Comparison of ENCODE assay signal across 12 mouse cellular contexts in genomic region chr2:44512334-44512733, GRCm38 (mm10).
DNase-seq lines count a peak whose midpoint lies in the region; ATAC-seq and TF ChIP-seq lines count a peak whose summit lies in the region.
"Had no signal": no experiment of that assay in that cellular context is flagged by ENCODE, and none has a peak within 500 bp of the region (broad histone marks: within the 10 kb centered on the region; RNA-seq: fewer than 3 reads in every experiment).

No protein-coding gene starts in this region.

- WGBS in midbrain, postnatal 0 days = 49% methylated on average over 8 of the region's 8 CpGs
- WGBS in midbrain, embryonic 11.5 days = 77% methylated on average over 8 of the region's 8 CpGs
- 62% methylated on average over 8 of the region's 8 CpGs for WGBS in hindbrain, embryonic 11.5 days

- DNase-seq in cerebellum, postnatal 14 days = peak; percentile 65 to 75
- DNase-seq in cerebellum, adult 11 months = no peak
- DNase-seq in midbrain, postnatal 0 days (ENCODE audit: low spot score) = peak; percentile 57
- no peak for DNase-seq in midbrain, embryonic 11.5 days (ENCODE audit: low spot score, missing footprints)
- peak; percentile 76 to 88 for DNase-seq in left cerebral cortex, adult 18-20 months (ENCODE audit: low spot score in 2 of 2)
- DNase-seq in right cerebral cortex, postnatal 4 days = peak; percentile 46
- no peak for DNase-seq in hindbrain, embryonic 11.5 days (ENCODE audit: low spot score)
- DNase-seq: liver; retina, postnatal 1 day had no signal

- no peak for ATAC-seq in midbrain, postnatal 0 days (ENCODE audit: low FRiP score)
- no peak for ATAC-seq in midbrain, embryonic 11.5 days (ENCODE audit: low FRiP score)
- no peak for ATAC-seq in hindbrain, embryonic 11.5 days (ENCODE audit: low FRiP score)
- ATAC-seq in monocyte, adult 5-6 weeks (replicated peaks; ENCODE audit: insufficient number of reproducible peaks, low FRiP score, low TSS enrichment, poor library complexity, severe bottlenecking) = no peak
- ATAC-seq: midbrain, embryonic 13.5 days had no signal

- no peak overlapping the region for H3K4me3 ChIP-seq in midbrain, postnatal 0 days (ENCODE audit: low read depth, low read length)
- no peak overlapping the region for H3K4me3 ChIP-seq in midbrain, embryonic 11.5 days (ENCODE audit: low read depth, low read length)
- H3K4me3 ChIP-seq in hindbrain, embryonic 11.5 days (ENCODE audit: low read depth, low read length) = no peak overlapping the region
- H3K4me3 ChIP-seq: midbrain, embryonic 13.5 days had no signal

- no peaks in the 10 kb centered on the region for H3K27me3 ChIP-seq in midbrain, postnatal 0 days (ENCODE audit: insufficient read depth, low read length)
- no peaks in the 10 kb centered on the region for H3K27me3 ChIP-seq in midbrain, embryonic 11.5 days (ENCODE audit: control insufficient read depth, insufficient read depth, low read length)
- no peaks in the 10 kb centered on the region for H3K27me3 ChIP-seq in hindbrain, embryonic 11.5 days (ENCODE audit: control insufficient read depth, insufficient read depth, low read length)
- H3K27me3 ChIP-seq: midbrain, embryonic 13.5 days had no signal

- no peak overlapping the region for H3K9ac ChIP-seq in midbrain, postnatal 0 days (replicated peaks; ENCODE audit: low read length, poor library complexity, severe bottlenecking)
- no peak overlapping the region for H3K9ac ChIP-seq in midbrain, embryonic 11.5 days (ENCODE audit: low read length)
- H3K9ac ChIP-seq in hindbrain, embryonic 11.5 days (ENCODE audit: low read depth, low read length) = no peak overlapping the region
- H3K9ac ChIP-seq: hindbrain, embryonic 14.5 days; midbrain, embryonic 13.5 days had no signal

- H3K36me3 ChIP-seq in midbrain, postnatal 0 days (ENCODE audit: insufficient read depth, low read length) = no peaks in the 10 kb centered on the region
- H3K36me3 ChIP-seq in midbrain, embryonic 11.5 days (ENCODE audit: control insufficient read depth, insufficient read depth, low read length) = no peaks in the 10 kb centered on the region
- no peaks in the 10 kb centered on the region for H3K36me3 ChIP-seq in hindbrain, embryonic 11.5 days (ENCODE audit: control insufficient read depth, insufficient read depth, low read length)
- H3K36me3 ChIP-seq: midbrain, embryonic 13.5 days had no signal

- H3K27ac ChIP-seq in midbrain, postnatal 0 days (ENCODE audit: low read depth, low read length) = no peak overlapping the region
- H3K27ac ChIP-seq in midbrain, embryonic 11.5 days (ENCODE audit: low read depth, low read length) = no peak overlapping the region
- H3K27ac ChIP-seq in hindbrain, embryonic 11.5 days (ENCODE audit: low read depth, low read length) = no peak overlapping the region
- H3K27ac ChIP-seq: hindbrain, embryonic 14.5 days; midbrain, embryonic 13.5 days had no signal

- H3K9me3 ChIP-seq in midbrain, postnatal 0 days (ENCODE audit: low read length) = no peaks in the 10 kb centered on the region
- no peaks in the 10 kb centered on the region for H3K9me3 ChIP-seq in midbrain, embryonic 11.5 days (ENCODE audit: control insufficient read depth, low read length)
- H3K9me3 ChIP-seq in hindbrain, embryonic 11.5 days (ENCODE audit: control insufficient read depth, low read length) = no peaks in the 10 kb centered on the region
- H3K9me3 ChIP-seq: midbrain, embryonic 13.5 days had no signal

- H3K4me2 ChIP-seq in midbrain, postnatal 0 days (ENCODE audit: low read depth, low read length, poor library complexity, severe bottlenecking) = no peak overlapping the region
- no peak overlapping the region for H3K4me2 ChIP-seq in midbrain, embryonic 11.5 days
- H3K4me2 ChIP-seq in hindbrain, embryonic 11.5 days (replicated peaks; ENCODE audit: low read depth, low read length) = no peak overlapping the region
- H3K4me2 ChIP-seq: hindbrain, embryonic 14.5 days; midbrain, embryonic 13.5 days had no signal

- H3K4me1 ChIP-seq in midbrain, postnatal 0 days (ENCODE audit: insufficient read depth, low read length) = no peaks in the 10 kb centered on the region
- no peaks in the 10 kb centered on the region for H3K4me1 ChIP-seq in midbrain, embryonic 11.5 days (ENCODE audit: control insufficient read depth, insufficient read depth, low read length)
- no peaks in the 10 kb centered on the region for H3K4me1 ChIP-seq in hindbrain, embryonic 11.5 days (replicated peaks; ENCODE audit: control insufficient read depth, insufficient read depth, low read length)

- no peak for TF ChIP-seq CTCF in midbrain, postnatal 0 days (IDR thresholded peaks at IDR 0.05)

Comparison
In these comparisons a context has a peak if more than half of its experiments do, and no peak if none do; other contexts are left out.
1. DNase-seq: peak in cerebellum, postnatal 14 days (2 of 2), midbrain, postnatal 0 days (single experiment), left cerebral cortex, adult 18-20 months (2 of 2) and right cerebral cortex, postnatal 4 days (single experiment); none in cerebellum, adult 11 months (single experiment), midbrain, embryonic 11.5 days (single experiment) and hindbrain, embryonic 11.5 days (single experiment).